Mouse (Mus musculus): ENCODE measurements around the gene Tesk1. TPM values are rescaled to one million over a fixed set of nuclear protein-coding genes. Genes with fewer than 3 reads are reported as not detected.

Gene Tesk1
- total RNA-seq, 2 experiments from 2014 or later: 28.0 to 34.7 TPM

- DNase-seq: no peak
These were observed 22.6 kb upstream of the Tesk1 start for GRCm38 (mm10) chr4:43418973-43419656.

GRCm38 (mm10) chr4:43419801-43420281 is 21.9 kb upstream of the Tesk1 start:
- DNase-seq: no peak

GRCm38 (mm10) chr4:43420305-43420704 is 21.4 kb upstream of the Tesk1 start:
- DNase-seq: peak; percentile 77

GRCm38 (mm10) chr4:43421632-43422240 is 20.0 kb upstream of the Tesk1 start:
- no peak for DNase-seq

GRCm38 (mm10) chr4:43423267-43423934 is 18.3 kb upstream of the Tesk1 start:
- no peak for DNase-seq

- DNase-seq: no peak
These were observed 17.7 kb upstream of the Tesk1 start for GRCm38 (mm10) chr4:43424072-43424471.

- no peak for DNase-seq
These were observed 16.5 kb upstream of the Tesk1 start for GRCm38 (mm10) chr4:43425197-43425596.

- DNase-seq: no peak
These were observed 15.9 kb upstream of the Tesk1 start for GRCm38 (mm10) chr4:43425648-43426380.

GRCm38 (mm10) chr4:43426487-43426886 is 15.3 kb upstream of the Tesk1 start:
- no peak for DNase-seq

- DNase-seq: no peak
These were observed 14.1 kb upstream of the Tesk1 start for GRCm38 (mm10) chr4:43427501-43428179.

GRCm38 (mm10) chr4:43428180-43428861 is 13.4 kb upstream of the Tesk1 start:
- DNase-seq: no peak

- DNase-seq: no peak
These were observed 12.8 kb upstream of the Tesk1 start, which contains the start of gene Fam166b for GRCm38 (mm10) chr4:43428946-43429345. Gene Fam166b, minus strand, starts transcription at chr4:43429134.

- DNase-seq: peak; percentile 84
These were observed 10.0 kb upstream of the Tesk1 start for GRCm38 (mm10) chr4:43431690-43432089.

- no peak for DNase-seq
These were observed 8.9 kb upstream of the Tesk1 start for GRCm38 (mm10) chr4:43432832-43433231.

- peak; percentile 99 for DNase-seq
These were observed 305 bp downstream of the Tesk1 start for GRCm38 (mm10) chr4:43442044-43442443.

- DNase-seq: peak; percentile 70
These were observed 970 bp downstream of the Tesk1 start for GRCm38 (mm10) chr4:43442456-43443361.

GRCm38 (mm10) chr4:43443511-43443910 is 1.8 kb downstream of the Tesk1 start:
- no peak for DNase-seq

GRCm38 (mm10) chr4:43447251-43447650 is 5.5 kb downstream of the Tesk1 start:
- peak; percentile 81 for DNase-seq

GRCm38 (mm10) chr4:43448554-43448953 is 6.8 kb downstream of the Tesk1 start:
- DNase-seq: peak; percentile 65

- no peak for DNase-seq
These were observed 10.6 kb downstream of the Tesk1 start for GRCm38 (mm10) chr4:43452315-43452714.
